Mouse (Mus musculus): ENCODE results near the gene Pip.

The Pip gene

GRCm38 (mm10) chr6:41847235-41847634, at the start of gene Pip:
TSS of gene Pip (plus strand) at chr6:41847535.
- no peak for DNase-seq (ENCODE audit: low spot score)

GRCm38 (mm10) chr6:41824086-41824485, 23.2 kb upstream of the Pip start:
- DNase-seq (ENCODE audit: low spot score), result no peak

GRCm38 (mm10) chr6:41829516-41829915, 17.8 kb upstream of the Pip start:
- no peak for DNase-seq (ENCODE audit: low spot score)

- DNase-seq (ENCODE audit: low spot score), result no peak
These were observed 5.4 kb downstream of the Pip start, which contains the start of gene Sval2 for GRCm38 (mm10) chr6:41852689-41853088. TSS of gene Sval2 (plus strand) at chr6:41852989.

GRCm38 (mm10) chr6:41864038-41864437, 16.7 kb downstream of the Pip start:
- no peak for DNase-seq (ENCODE audit: low spot score)
